Mouse (Mus musculus) C2C12 (cell line): Measurements from ENCODE around the gene Hdac4.

Experiments
- CEBPB ChIP-seq: IDR thresholded peaks from one replicate; pipeline ENCODE4 v1.6.1; 2011; ENCODE audit warnings: low read depth, mild to moderate bottlenecking, control low read depth, moderate library complexity
- CTCF ChIP-seq: IDR thresholded peaks from one replicate; pipeline ENCODE4 v1.5.1; 2011; ENCODE audit not compliant: control insufficient read depth, insufficient read depth, insufficient read length
- FOSL1 ChIP-seq: IDR thresholded peaks from one replicate; pipeline ENCODE4 v1.8.0; 2011; ENCODE audit warnings: mild to moderate bottlenecking, low read length; ENCODE audit not compliant: poor library complexity, insufficient read depth, severe bottlenecking
- MAX ChIP-seq: IDR thresholded peaks from one replicate; pipeline ENCODE4 v1.6.1; 2011; ENCODE audit warnings: mild to moderate bottlenecking, control low read depth
- MYOD1 ChIP-seq: IDR thresholded peaks from one replicate; pipeline ENCODE4 v1.6.1; 2011; ENCODE audit warnings: low read depth; ENCODE audit not compliant: control insufficient read depth, insufficient read length
- MYOG ChIP-seq: IDR thresholded peaks from one replicate; pipeline ENCODE4 v1.6.1; 2011; ENCODE audit not compliant: control insufficient read depth, insufficient read length; ENCODE audit errors: extremely low read depth
- USF1 ChIP-seq: IDR thresholded peaks from one replicate; pipeline ENCODE4 v1.6.1; 2011; ENCODE audit warnings: low read depth, mild to moderate bottlenecking, control low read depth, moderate library complexity

DNA sequence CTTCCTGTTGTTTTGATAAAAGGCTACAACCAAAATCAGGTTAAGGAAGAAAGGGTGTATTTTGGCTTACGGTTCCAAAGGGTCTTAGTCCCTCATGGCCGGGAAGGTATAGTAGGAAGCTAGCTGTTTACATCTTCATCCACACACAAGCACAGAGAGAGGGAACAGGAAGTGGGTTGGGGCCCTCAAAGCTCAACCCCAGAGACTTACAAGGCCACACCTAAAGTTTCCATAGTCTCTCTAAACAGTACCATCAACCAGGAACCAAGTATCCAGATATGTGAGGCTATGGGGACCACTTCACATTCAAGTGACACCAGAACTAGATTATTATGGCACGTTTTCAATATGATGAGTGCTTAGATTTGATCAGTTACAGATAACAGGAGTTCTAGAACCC is 5.0 kb downstream of the Hdac4 start:
- TF ChIP-seq CTCF (no peak), USF1 (no peak), MAX (no peak), CEBPB (no peak), MYOG (no peak), MYOD1 (no peak), FOSL1 (no peak)
